Mouse (Mus musculus) inflammation-experienced regulatory T-cells, adult 6 months (primary cell): ENCODE results near the gene Rasip1. TPM values are rescaled to one million over a fixed set of nuclear protein-coding genes. Genes with fewer than 3 reads are reported as not detected.

ENCODE experiments used
- ATAC-seq: one replicate; pipeline ENCODE4 v1.8.0; 2017
- polyA plus RNA-seq, 3 experiments: library from polyadenylated mRNA; unstranded; fragments of 100-300 nt; shearing (Covaris generic); gene quantifications; one replicate each; pipeline ENCODE4 v1.2.1; 2017

Rasip1 gene
- under 1 TPM in 1 of 3 experiments, not detected in 2; 0.17 TPM for polyA plus RNA-seq

DNA sequence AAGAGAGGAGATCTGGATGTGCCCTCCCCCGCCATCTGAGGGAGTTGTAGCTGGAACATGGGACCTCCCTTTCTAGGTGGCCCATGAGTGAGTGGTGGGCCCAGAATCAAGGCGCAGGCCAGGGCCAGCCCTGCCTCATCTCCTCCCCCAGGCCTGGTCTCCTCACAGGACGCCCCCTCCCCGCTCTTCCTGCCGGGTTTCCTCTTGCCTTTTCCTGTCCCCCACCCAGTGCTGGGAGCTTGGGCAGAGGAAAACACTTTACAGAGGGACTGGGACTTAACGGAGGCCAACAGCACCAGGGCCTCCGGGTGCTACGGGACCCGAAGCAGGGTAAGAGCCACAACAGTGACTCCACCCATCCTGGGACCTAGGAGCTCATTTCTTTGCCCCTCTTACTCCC lies at the start of gene Rasip1:
TSS of gene Rasip1 (plus strand) at position 228 of the 400 bp plus-strand sequence.
- ATAC-seq = no peak

DNA sequence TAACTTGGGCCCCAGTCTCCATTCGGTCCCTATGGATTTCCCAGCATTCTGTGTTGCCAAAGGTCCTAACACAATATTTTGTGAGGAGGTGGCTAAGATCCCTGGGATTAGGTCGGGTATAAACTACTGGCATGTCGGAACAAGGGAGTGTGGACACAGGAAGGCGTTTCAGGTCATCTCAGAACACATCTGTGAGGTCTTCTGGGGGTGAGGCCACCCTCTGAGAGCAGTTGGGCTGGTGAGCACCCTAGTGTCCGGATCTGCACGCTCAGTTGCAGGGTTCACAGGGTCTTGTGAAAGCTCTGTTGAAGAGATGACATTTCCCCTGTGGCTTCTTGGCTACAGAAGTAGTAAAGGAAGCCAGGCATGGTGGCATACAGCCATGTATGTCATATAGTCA lies 41.4 kb upstream of the Rasip1 start:
- no peak for ATAC-seq

DNA sequence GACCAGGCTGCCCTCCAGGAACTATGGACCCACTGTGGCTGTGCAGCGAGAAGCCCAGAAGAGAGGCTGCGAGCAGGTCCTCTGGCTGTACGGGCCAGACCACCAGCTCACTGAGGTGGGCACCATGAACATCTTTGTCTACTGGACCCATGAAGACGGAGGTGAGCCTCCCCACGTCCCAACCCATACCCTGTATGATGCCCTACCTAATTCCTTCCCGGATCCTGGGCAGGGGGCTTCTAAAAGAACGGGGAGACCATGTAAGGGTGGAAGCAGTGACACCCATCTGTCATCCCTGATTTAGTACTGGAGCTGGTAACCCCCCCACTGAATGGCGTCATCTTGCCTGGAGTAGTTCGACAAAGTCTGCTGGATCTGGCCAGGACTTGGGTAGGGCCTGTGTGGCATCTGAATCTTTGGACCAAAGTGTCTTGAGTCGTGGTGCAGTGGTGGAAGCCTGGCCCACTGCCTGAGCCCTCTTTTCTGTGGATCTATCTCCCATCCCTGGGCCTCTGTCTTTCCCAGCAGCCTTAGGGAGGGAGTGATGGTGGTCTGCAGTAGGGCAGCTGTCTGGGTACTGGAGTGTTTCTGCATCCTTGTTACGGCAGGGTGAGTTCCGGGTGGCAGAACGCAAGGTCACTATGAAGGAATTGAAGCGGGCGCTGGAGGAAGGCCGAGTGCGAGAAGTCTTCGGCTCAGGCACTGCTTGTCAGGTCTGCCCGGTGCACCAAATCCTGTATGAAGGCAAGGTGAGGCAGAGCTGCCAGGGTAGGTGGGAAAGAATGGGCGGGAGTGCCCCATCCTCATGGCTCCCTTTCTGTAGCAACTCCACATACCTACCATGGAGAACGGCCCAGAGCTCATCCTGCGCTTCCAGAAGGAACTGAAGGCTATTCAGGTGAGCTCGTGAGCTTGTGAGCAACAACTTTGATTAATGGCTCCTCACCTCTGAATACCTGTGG lies 39.4 kb upstream of the Rasip1 start:
- no peak for ATAC-seq

DNA sequence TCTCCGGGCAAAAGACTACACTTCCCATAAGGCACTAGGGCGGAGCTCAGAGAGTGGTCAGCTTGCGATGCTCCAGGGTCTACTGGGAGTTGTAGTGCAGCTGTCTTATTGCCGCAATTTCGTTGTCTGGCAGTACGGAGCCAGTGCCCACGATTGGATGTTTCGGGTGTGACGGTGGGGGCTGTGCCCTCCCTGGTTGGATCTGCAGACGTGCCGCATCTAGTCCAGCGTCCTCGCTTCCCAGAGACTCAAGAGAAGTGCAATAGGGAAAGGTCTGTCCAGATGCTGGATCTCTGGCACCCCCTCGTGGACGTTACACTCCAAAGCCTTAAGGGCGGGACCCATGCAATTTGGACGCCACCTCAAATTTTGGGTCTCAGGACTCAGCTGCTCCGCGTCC lies 38.1 kb upstream of the Rasip1 start:
- ATAC-seq = peak; percentile 62

DNA sequence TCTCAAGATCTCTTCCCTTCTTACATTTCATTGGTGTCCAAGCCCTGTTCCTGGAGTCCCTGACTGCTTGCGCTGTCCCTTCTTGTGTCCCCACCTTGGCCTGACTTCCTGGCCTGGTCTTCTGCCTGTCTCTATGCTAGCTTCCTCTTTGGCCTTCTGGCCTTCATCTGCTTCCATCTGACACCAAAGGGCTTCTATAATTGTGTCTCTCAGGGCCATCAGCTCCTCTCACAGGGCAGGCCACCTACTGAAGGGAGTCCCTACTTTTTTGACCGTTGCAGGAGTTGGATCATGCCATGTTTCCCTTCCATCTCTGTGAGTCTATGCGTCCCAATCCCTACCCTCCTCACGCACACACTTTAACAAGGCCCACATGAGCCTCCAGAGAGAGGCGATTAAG lies 37.4 kb upstream of the Rasip1 start:
- no peak for ATAC-seq

DNA sequence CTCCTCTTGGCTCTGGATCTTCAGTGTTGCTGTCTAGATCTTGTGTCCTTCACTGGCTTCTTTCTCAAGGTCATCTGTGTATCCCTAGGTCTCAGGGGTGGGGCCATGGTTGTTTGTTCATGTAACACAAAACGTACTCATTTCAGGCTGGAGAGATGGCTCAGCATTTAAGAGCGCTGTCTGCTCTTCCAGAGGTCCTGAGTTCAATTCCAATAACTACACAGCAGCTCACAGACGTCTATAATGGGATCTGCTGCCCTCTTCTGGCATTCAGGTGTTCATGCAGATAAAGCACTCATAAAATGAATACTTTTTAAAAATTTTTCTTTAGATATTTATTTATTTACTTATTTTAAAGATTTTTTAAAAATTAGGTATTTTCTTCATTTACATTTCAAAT lies 36.4 kb upstream of the Rasip1 start:
- ATAC-seq = no peak

DNA sequence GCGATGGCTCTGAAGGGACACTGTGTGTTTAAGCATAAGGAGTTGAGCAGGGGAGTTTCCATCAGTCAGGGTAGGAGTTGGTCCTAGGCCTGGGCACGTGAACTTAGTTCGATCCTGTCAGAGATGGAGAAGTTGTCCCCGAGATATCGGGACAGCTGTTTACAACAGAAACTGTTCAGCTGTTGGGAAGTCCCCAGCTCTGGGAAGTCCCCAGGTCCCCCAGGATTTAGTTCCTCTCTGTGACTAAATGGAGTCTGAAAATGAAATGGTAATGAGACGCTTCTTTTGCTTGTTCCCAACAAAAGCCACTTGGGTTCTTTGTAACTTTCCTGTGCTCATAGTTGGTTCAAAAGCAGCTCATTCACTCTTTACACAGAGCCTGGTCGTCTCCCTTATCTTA lies 35.4 kb upstream of the Rasip1 start:
- ATAC-seq = peak; percentile 60

DNA sequence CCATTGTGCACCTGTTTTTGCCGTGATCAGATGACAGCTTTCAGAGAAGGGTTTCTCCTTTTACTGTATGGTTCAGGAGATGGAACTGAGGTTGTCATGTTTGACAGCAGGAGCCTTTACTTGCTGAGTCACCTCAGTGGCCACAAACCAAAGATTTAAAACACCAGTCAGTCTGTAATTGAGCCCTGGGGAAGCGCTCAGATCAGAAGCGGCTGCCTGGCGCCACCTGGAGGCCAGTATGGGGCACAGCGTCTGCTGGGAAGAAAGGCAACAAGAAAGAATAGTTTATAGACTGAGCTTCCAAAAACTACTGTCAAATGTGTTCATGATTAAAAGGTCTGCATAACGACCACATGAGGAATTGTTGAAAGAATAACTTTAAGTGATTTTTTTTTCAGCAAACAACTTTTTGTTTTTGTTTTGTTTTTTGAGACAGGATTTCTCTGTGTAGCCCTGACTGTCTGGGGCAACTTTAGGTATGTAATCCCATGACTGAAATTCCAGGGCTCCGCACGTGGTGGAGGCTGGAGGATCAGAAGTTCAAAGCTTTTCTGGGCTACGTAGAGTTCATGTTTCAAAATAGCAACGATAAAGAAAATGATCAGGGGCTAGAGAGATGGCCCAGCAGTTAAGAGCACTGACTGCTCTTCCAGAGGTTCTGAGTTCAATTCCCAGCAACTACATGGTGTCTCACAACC lies 34.0 kb upstream of the Rasip1 start:
- peak; percentile 51 for ATAC-seq

DNA sequence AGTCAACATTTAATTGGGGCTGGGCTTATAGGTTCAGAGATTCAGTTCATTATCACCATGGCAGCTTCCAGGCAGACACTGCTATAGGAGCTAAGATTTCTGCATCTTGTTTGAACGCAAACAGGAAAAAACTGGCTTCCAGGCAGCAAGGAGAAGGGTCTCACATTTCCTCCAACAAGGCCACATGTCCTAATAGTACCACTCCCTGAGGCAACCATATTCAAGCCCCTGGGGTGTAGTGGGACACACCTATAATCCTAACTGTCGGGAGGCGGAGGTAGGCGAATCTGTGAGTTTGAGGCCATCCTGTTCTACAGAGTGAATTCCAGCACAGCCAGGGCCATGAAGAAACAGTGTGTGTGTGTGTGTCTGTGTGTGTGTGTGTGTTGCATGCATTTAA lies 32.1 kb upstream of the Rasip1 start:
- no peak for ATAC-seq

DNA sequence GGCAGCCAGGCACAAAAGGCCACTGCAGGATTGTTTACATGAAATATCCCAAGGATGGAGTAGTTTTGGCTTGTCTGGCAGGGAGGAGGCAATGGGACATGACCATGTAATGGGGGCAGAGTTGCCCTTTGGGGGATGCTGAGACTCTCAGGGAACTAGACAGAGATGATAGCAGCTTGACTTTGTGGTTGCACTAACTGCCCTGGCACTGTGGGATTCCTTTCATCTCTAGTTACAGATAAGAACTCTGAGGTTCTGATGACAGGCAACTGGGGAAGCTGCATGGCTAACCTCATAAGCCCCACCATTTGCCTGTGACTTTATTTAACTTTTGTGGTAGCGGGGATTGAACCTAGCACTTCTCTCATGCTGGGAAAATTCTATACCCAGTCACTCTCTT lies 31.2 kb upstream of the Rasip1 start:
- no peak for ATAC-seq

DNA sequence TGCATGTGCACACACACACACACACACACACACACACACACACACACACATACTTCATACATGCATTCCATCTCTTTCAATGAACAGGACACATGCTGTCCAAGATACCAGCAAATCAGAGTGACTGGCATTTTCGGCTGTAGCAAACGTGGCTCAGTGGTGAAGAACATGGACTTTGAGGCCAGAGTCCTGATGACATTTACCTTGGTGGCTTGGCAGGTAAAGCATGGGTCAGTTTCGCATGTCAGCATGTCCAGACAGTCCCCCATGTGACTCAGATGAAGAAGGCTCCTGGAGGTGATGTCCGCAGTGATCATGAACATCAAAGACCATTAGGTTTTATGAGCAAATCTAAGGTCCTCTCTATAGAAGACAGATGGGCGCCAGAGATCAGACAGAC lies 30.3 kb upstream of the Rasip1 start:
- ATAC-seq = no peak

DNA sequence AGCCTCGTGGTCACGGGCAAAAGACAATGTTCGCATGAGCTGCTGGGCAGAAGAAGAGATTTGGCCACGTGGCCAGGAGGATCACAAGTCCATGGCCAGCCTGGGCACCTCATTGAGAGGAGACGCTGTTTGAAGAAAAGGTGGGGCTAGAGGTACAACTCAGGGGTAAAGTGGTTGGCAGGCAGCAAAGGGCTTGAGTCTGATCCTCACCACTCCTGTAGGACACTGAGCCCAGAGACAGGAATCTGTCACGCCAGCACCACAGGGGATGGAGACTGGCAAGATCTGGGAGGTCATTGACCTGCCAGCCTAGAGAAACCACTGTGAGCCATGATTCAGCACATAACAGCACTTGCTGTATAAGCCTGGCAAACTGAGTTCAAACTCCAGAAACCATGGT lies 29.8 kb upstream of the Rasip1 start:
- ATAC-seq = no peak

DNA sequence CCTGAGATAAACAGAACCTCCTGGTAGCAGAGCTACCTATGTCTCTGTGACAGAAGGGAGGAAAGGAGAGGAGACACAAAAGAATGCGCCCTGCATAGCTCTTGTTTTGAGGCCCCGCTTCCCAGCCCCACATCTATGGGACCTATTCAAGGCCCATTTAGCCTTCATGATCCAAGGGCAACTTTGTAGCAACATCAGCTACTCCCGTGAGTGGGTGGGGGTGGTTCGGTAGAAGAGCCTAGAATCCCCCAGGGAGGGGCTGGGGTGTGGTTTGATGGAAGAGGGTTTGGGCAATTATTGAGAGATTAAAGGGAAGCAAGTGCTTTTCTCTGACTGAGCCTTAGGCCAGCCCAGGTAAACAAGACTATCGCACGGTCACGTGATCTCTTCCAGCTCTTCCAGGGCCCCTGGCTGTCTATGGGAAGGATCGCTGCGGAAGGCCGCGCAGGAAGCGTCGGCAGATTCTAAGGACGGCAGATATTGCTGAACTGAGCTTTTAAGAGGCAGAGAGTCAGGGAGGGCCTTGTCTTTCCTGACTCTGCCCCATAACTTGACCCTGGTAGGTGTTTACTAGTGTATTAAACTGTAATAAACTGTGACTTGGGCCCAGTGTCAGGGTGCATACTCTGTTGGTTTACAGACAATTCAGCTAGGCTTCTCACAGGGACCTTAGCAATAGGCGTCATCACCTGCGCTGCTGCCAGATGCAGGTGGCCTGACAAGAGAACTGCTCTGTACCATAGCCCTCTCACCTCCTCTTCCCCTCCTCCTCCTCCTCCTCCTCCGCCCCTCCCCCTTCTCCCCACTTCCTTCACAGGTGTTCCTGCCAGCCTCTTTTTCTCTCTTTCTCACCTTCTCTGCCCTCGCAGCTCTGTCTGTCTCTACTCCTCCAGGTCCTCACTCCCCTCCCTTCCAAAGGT lies 28.1 kb upstream of the Rasip1 start:
- no peak for ATAC-seq

DNA sequence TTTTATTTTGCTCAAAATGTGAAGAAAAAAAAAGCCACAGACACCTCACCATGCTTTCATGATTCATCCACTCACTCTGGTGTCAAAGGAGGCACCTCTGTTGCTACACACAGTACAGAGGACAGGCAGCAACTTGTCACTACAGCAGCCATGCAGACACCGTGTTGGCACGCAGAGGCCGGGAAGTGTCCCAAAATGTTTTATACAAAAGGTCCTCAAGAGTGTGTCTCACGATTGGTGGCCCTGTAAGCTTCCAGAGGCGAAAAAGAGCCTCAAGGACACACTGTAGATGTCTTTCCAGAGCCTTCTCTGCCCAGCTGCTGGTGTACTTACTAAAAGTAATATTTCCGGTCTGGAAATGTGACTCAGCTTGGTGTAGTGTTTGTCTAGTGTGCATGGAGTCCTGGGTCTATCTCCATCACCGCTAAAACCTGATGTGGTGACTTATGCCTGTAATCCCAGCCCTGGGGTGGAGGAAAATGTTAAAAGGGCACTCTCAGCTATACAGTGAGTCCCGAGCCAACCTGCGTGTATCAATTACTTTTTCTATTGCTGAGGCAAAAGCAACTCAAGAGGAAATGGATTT lies 21.5 kb upstream of the Rasip1 start:
- ATAC-seq = no peak

DNA sequence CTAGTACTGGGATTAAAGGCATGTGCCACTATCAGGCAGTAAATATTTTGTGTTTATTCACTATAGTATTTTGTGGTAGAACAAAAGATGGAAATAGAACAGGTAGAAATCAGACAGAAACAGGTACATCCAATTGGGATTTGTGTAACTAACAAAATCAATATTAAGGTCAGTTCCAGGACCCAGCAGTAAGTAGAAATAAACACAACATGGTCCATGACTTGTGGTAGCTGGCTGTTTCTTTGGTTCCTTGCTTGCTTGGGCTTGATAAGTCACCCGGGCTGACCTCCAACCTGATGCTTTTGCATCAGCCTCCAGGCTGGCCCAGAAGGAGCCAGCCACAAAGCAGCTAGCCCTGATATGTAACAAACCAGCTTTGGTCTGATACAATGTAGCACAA lies 17.8 kb upstream of the Rasip1 start:
- no peak for ATAC-seq

DNA sequence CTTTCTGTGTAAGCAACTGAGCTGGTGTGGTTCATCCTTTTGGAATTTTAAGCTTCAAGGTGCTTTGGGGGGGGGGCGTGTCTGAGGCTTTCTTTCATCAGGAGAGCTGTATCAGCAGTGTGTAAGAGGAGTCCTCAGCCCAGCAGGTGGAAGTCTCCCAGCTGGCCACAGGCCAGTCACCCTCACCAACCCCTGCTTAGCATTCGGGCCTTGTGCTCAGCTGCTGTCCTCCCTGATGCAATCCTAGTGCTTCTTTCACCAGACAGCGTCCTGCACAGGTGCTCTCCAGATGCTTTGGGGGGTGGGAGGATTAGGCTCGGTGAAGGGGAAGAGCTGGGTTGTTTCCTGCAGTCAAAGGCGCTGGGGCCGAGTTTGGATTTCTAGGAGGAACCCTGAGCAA lies 11.0 kb upstream of the Rasip1 start:
- no peak for ATAC-seq

DNA sequence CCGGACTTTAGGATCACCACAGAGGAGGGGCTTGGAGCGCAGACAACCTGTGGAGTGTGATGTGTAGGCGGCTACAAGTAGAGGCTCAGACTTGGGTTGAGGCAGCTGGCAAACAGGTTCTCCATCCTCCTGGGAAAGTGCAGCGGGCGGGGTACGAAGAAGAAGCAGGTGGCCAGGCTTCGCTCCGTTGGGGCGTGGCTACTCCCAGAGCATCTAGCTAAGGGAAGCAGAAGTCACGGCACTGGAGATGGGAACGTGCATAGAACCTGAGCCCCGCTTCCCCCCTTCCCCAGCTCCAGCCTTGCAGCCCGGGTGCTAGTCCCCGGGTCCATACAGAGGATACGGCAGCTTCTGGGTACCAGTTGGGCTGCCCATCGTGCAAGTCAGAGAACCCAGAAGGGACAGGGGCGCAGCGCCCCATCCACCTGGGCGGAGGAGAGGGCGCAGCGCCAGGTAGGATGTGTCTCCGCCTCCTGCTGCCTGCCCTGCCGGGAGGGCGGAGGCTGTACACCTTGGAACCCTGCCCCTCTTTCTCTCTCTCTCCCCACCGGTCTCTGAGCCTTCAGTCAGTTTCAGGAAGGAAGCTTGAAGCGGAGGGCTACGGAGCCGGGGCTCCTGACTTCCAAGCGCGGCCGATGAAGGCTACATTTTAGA lies 10.1 kb upstream of the Rasip1 start, which contains the start of gene Fut1:
TSS of gene Fut1 (plus strand) at position 248 of the 654 bp plus-strand sequence.
- no peak for ATAC-seq

DNA sequence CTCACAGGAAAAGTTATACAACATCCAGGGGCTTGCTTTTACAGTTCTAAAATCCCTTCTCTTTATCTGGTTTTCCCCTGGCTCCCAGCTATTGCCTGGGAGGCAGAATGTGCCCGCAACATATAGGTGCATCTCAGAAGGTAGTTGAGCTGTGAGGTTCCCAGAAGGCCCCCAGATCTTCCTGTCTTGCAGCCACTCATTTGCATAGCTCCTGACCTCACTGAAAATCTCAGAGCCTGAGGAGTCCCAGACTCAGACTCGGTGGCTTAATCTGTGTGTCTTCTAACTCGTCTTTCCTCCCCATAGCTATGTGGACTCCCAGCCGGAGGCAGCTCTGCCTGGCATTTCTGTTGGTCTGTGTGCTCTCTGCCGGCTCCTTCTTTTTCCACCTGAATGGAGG lies 9.0 kb upstream of the Rasip1 start:
- no peak for ATAC-seq

DNA sequence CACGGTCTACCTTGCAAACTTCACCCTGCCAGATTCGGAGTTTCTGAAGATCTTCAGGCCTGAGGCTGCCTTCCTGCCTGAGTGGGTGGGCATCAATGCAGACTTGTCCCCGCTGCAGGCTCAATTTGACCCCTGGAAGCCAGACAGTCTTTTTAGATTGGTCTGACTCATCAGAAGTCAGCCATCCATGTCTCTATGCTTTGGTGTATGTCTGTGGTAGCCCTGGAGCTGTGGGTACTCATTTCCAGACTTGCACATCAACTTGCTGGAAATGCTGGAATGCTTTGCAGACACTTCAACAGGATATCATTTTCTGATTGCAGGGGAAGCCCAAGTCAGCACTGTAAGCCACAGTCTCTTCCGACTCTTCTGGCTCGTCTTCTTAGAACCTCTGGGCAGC lies 7.7 kb upstream of the Rasip1 start:
- ATAC-seq = no peak

DNA sequence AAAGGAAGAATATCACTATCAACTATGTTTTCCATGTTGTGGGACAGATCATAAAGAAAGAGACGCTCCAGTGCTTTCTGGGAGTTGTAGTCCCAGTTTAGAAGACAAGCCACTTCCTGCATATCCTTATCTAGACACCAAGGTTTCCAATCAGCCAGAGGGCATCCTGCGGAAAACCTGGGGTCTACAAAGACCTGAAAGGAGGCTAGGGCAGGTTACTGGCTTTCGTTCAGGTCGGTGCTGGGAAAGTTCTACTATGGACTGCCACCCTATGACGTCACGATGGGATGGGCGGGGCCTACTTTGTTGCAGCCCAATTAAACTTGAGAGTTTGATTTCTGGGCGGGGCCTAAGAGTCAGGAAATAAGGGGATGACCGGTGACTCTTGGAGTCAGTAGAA lies 5.8 kb upstream of the Rasip1 start, which contains the start of gene Izumo1:
TSS of gene Izumo1 (plus strand) at position 369 of the 400 bp plus-strand sequence.
- no peak for ATAC-seq

DNA sequence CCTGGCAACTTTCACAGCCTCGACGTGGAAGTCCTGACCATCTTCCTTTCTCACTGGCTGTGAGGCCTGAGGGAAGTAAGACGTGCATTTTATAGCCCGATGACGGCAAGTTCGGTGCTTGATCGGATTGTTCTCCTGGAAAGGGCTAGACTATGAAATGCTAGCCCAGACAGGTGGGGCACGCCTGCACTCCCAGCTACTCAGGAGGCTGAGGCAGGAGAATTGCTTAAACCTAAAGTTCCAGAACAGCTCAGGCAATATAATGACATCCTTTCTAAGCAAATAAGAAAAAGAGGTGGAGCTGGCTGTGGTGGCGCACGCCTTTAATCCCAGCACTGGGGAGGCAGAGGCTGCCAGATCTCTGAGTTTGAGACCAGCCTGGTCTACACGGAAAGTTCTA lies 3.8 kb upstream of the Rasip1 start:
- ATAC-seq = no peak

DNA sequence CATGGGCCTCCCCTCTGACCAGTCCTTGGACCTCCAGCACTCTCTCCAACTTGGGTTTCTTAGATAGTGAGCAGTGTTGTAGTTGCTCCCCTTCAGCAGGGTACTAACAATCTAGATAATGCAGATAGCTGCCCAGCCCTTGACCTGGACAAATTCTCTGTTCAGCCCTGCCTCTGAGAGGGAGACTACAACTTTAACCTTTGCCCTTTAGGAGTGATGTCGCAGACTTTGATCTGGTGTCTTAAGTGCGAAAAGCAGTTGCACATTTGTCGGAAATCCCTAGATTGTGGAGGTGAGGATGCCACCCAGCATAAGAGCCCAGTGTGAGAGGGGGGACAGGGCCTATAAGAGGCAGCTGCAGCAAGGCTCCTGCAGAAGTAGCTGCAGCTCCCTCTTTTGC lies 2.6 kb upstream of the Rasip1 start:
- ATAC-seq = no peak
